Mouse (Mus musculus): ENCODE data around the gene Lamb3.

DNA sequence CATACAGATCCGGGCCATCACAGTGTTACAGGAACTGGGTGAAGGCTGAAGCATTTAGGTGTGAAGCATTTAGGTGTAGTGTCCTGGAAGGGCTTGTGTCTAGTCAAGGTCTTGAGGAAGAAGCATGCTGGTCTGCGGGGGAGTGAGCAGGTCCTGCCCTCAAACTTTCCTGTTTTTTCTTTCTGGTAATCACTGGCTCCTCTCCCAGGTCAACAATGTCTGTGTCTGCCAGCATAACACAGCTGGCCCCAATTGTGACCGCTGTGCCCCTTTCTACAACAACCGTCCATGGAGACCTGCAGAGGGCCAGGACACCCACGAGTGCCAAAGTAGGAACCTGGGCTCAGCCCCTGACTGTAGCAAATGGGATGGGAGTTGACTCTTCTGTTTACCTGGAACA, 120.2 kb downstream of the Lamb3 start:
- TF ChIP-seq CTCF (IDR thresholded peaks at IDR 0.05; ENCODE audit: control insufficient read depth, insufficient read depth, low read length) (no peak), POLR2A (IDR thresholded peaks at IDR 0.05; ENCODE audit: borderline replicate concordance, control insufficient read depth, low read depth, low read length) (no peak)
